Mouse (Mus musculus) erythroblast, embryonic 14.5 days (primary cell): Measurements from ENCODE around the gene Gjc1. TPM values are rescaled to one million over a fixed set of nuclear protein-coding genes. Genes with fewer than 3 reads are reported as not detected.

Experiments used
- H3K27me3 ChIP-seq: 2 replicates; pipeline ENCODE4 v1.6.1; 2012; ENCODE audit warnings: inconsistent platforms; ENCODE audit not compliant: control insufficient read depth
- H3K36me3 ChIP-seq: 2 replicates; pipeline ENCODE4 v1.6.1; 2012; ENCODE audit warnings: mild to moderate bottlenecking, inconsistent platforms; ENCODE audit not compliant: control insufficient read depth
- H3K4me1 ChIP-seq: 2 replicates; pipeline ENCODE4 v1.6.1; 2012; ENCODE audit warnings: inconsistent platforms; ENCODE audit not compliant: control insufficient read depth
- H3K4me3 ChIP-seq: replicated peaks from 2 replicates; pipeline ENCODE3; 2012; ENCODE audit warnings: moderate library complexity, mild to moderate bottlenecking, inconsistent platforms
- H3K9me3 ChIP-seq: 2 replicates; pipeline ENCODE4 v1.6.1; 2012; ENCODE audit warnings: low read length, inconsistent platforms, mixed read lengths; ENCODE audit not compliant: control insufficient read depth
- GATA1 ChIP-seq: IDR thresholded peaks from 2 replicates; pipeline ENCODE4 v1.6.1; 2012; ENCODE audit warnings: low read length, inconsistent platforms, mixed read lengths
- TAL1 ChIP-seq: IDR thresholded peaks from 3 replicates; pipeline ENCODE4 v1.6.1; 2012; ENCODE audit warnings: low read length, inconsistent platforms, mixed read lengths
- polyA plus RNA-seq: library from polyadenylated mRNA; stranded (reverse); fragments of >175 nt; gene quantifications from 2 replicates; pipeline ENCODE4 v1.2.3, GENCODE M21; 2012

The Gjc1 gene
- polyA plus RNA-seq: not detected in 2 replicates

- Histone ChIP-seq H3K4me1 (peaks cover 4% of the 10 kb centered on the region; the same call in 1 of the 2 replicates), H3K27me3 (peaks cover 89% of the 10 kb centered on the region), H3K36me3 (no peaks in the 10 kb centered on the region), H3K4me3 (peak within 1 kb of the TSS; percentile 14), H3K9me3 (peaks cover 2% of the 10 kb centered on the region; the same call in 1 of the 2 replicates)
- TF ChIP-seq GATA1 (no peak), TAL1 (no peak)
These were observed at the start of gene Gjc1 for GRCm38 (mm10) chr11:102819021-102819782. Gene Gjc1 (minus strand): TSS chr11:102819700.

GRCm38 (mm10) chr11:102864272-102864671 is 44.8 kb upstream of the Gjc1 start:
- Histone ChIP-seq H3K9me3 (no peaks in the 10 kb centered on the region), H3K4me1 (no peaks in the 10 kb centered on the region), H3K4me3 (no peak overlapping the region), H3K27me3 (no peaks in the 10 kb centered on the region), H3K36me3 (peaks cover 98% of the 10 kb centered on the region)
- TF ChIP-seq GATA1 (no peak), TAL1 (no peak)

- H3K4me1 ChIP-seq: no peaks in the 10 kb centered on the region
These were observed 40.4 kb upstream of the Gjc1 start for GRCm38 (mm10) chr11:102859933-102860332.

GRCm38 (mm10) chr11:102858951-102859350 is 39.5 kb upstream of the Gjc1 start:
- no peak overlapping the region for H3K4me3 ChIP-seq
- H3K4me1 ChIP-seq: no peaks in the 10 kb centered on the region
- H3K9me3 ChIP-seq: no peaks in the 10 kb centered on the region
- peaks cover 99% of the 10 kb centered on the region for H3K36me3 ChIP-seq
- no peaks in the 10 kb centered on the region for H3K27me3 ChIP-seq
- no peak for TF ChIP-seq GATA1
- TF ChIP-seq TAL1: no peak

More at GRCm38 (mm10) chr11:102859933-102860332, 40.4 kb upstream of the Gjc1 start:
- Histone ChIP-seq H3K27me3 (no peaks in the 10 kb centered on the region), H3K9me3 (no peaks in the 10 kb centered on the region), H3K4me3 (no peak overlapping the region), H3K36me3 (peaks cover 99% of the 10 kb centered on the region)
- TF ChIP-seq TAL1 (no peak), GATA1 (no peak)

- peaks cover 99% of the 10 kb centered on the region for H3K36me3 ChIP-seq
- TF ChIP-seq TAL1: no peak
- no peak for TF ChIP-seq GATA1
- H3K4me1 ChIP-seq: no peaks in the 10 kb centered on the region
- no peaks in the 10 kb centered on the region for H3K9me3 ChIP-seq
- no peaks in the 10 kb centered on the region for H3K27me3 ChIP-seq
- H3K4me3 ChIP-seq: no peak overlapping the region
These were observed 36.4 kb upstream of the Gjc1 start for GRCm38 (mm10) chr11:102855941-102856340.

GRCm38 (mm10) chr11:102853760-102854159 is 34.3 kb upstream of the Gjc1 start:
- TF ChIP-seq TAL1: no peak
- TF ChIP-seq GATA1: no peak
- peaks cover 99% of the 10 kb centered on the region for H3K36me3 ChIP-seq
- no peaks in the 10 kb centered on the region for H3K4me1 ChIP-seq
- no peaks in the 10 kb centered on the region for H3K9me3 ChIP-seq
- no peaks in the 10 kb centered on the region for H3K27me3 ChIP-seq
- no peak overlapping the region for H3K4me3 ChIP-seq

- TF ChIP-seq TAL1 (no peak), GATA1 (no peak)
- no peak overlapping the region for H3K4me3 ChIP-seq
- peaks cover 99% of the 10 kb centered on the region for H3K36me3 ChIP-seq
- no peaks in the 10 kb centered on the region for H3K4me1 ChIP-seq
- H3K9me3 ChIP-seq: no peaks in the 10 kb centered on the region
- H3K27me3 ChIP-seq: no peaks in the 10 kb centered on the region
These were observed 32.4 kb upstream of the Gjc1 start for GRCm38 (mm10) chr11:102851883-102852282.

GRCm38 (mm10) chr11:102845926-102846325 is 26.4 kb upstream of the Gjc1 start:
- Histone ChIP-seq H3K9me3 (no peaks in the 10 kb centered on the region), H3K4me1 (no peaks in the 10 kb centered on the region), H3K36me3 (peaks cover 100% of the 10 kb centered on the region), H3K27me3 (no peaks in the 10 kb centered on the region), H3K4me3 (no peak overlapping the region)
- no peak for TF ChIP-seq GATA1
- TF ChIP-seq TAL1: no peak

GRCm38 (mm10) chr11:102838616-102839150 is 19.2 kb upstream of the Gjc1 start:
- no peak for TF ChIP-seq TAL1
- no peak for TF ChIP-seq GATA1
- no peaks in the 10 kb centered on the region for H3K27me3 ChIP-seq
- H3K4me3 ChIP-seq: no peak overlapping the region
- H3K9me3 ChIP-seq: no peaks in the 10 kb centered on the region
- H3K36me3 ChIP-seq: peaks cover 73% of the 10 kb centered on the region
- no peaks in the 10 kb centered on the region for H3K4me1 ChIP-seq

- H3K36me3 ChIP-seq: peaks cover 67% of the 10 kb centered on the region
- no peaks in the 10 kb centered on the region for H3K9me3 ChIP-seq
- peaks cover under 1% of the 10 kb centered on the region; the same call in 1 of the 2 replicates for H3K27me3 ChIP-seq
- TF ChIP-seq GATA1: no peak
- H3K4me3 ChIP-seq: no peak overlapping the region
- H3K4me1 ChIP-seq: no peaks in the 10 kb centered on the region
These were observed 18.6 kb upstream of the Gjc1 start for GRCm38 (mm10) chr11:102838126-102838525.
